Mouse (Mus musculus): ENCODE results near the gene Glp1r. TPM values are rescaled to one million over a fixed set of nuclear protein-coding genes. Genes with fewer than 3 reads are reported as not detected.

Glp1r gene
- polyA plus RNA-seq, 2 experiments = 0.05 TPM; not detected in 1

GRCm38 (mm10) chr17:30860606-30861005 lies 41.0 kb upstream of the Glp1r start:
- Histone ChIP-seq H3K9ac (ENCODE audit: low read depth, low read length, severe bottlenecking) (no peak overlapping the region), H3K27me3 (ENCODE audit: control insufficient read depth, insufficient read depth, low read length) (no peaks in the 10 kb centered on the region), H3K27ac (replicated peaks; ENCODE audit: low read depth, low read length) (no peak overlapping the region), H3K4me1 (ENCODE audit: control insufficient read depth, insufficient read depth, low read length) (peaks cover 4% of the 10 kb centered on the region; the same call in 1 of the 2 replicates), H3K4me3 (replicated peaks; ENCODE audit: low read length) (no peak overlapping the region), H3K9me3 (ENCODE audit: control insufficient read depth, low read length) (no peaks in the 10 kb centered on the region), H3K4me2 (replicated peaks; ENCODE audit: low read depth, low read length, severe bottlenecking) (no peak overlapping the region), H3K36me3 (ENCODE audit: control insufficient read depth, insufficient read depth, low read length) (no peaks in the 10 kb centered on the region)
- WGBS = 49% methylated on average over 7 of the region's 7 CpGs
- no peak for TF ChIP-seq POLR2A (IDR thresholded peaks at IDR 0.05; ENCODE audit: borderline replicate concordance, extremely low read depth, insufficient read depth, insufficient read length)
- ATAC-seq (ENCODE audit: low FRiP score, low read depth) (no peak), DNase-seq (ENCODE audit: low spot score) (peak; percentile 31)

GRCm38 (mm10) chr17:30866281-30866680 lies 35.3 kb upstream of the Glp1r start:
- H3K4me1 ChIP-seq (ENCODE audit: control insufficient read depth, insufficient read depth, low read length) = no peaks in the 10 kb centered on the region
- WGBS = 62% methylated on average over 8 of the region's 8 CpGs
- no peak overlapping the region for H3K9ac ChIP-seq (ENCODE audit: low read depth, low read length, severe bottlenecking)
- TF ChIP-seq POLR2A (IDR thresholded peaks at IDR 0.05; ENCODE audit: borderline replicate concordance, extremely low read depth, insufficient read depth, insufficient read length) = no peak
- H3K9me3 ChIP-seq (ENCODE audit: control insufficient read depth, low read length) = no peaks in the 10 kb centered on the region
- DNase-seq (ENCODE audit: low spot score) (no peak), ATAC-seq (ENCODE audit: low FRiP score, low read depth) (no peak)
- H3K4me2 ChIP-seq (replicated peaks; ENCODE audit: low read depth, low read length, severe bottlenecking) = no peak overlapping the region
- no peak overlapping the region for H3K4me3 ChIP-seq (replicated peaks; ENCODE audit: low read length)
- H3K36me3 ChIP-seq (ENCODE audit: control insufficient read depth, insufficient read depth, low read length) = no peaks in the 10 kb centered on the region
- H3K27me3 ChIP-seq (ENCODE audit: control insufficient read depth, insufficient read depth, low read length) = no peaks in the 10 kb centered on the region
- H3K27ac ChIP-seq (replicated peaks; ENCODE audit: low read depth, low read length) = no peak overlapping the region

GRCm38 (mm10) chr17:30866966-30867365 lies 34.7 kb upstream of the Glp1r start:
- Histone ChIP-seq H3K4me3 (replicated peaks; ENCODE audit: low read length) (no peak overlapping the region), H3K36me3 (ENCODE audit: control insufficient read depth, insufficient read depth, low read length) (no peaks in the 10 kb centered on the region), H3K27ac (replicated peaks; ENCODE audit: low read depth, low read length) (no peak overlapping the region), H3K9ac (ENCODE audit: low read depth, low read length, severe bottlenecking) (no peak overlapping the region), H3K27me3 (ENCODE audit: control insufficient read depth, insufficient read depth, low read length) (no peaks in the 10 kb centered on the region), H3K4me2 (replicated peaks; ENCODE audit: low read depth, low read length, severe bottlenecking) (no peak overlapping the region), H3K4me1 (ENCODE audit: control insufficient read depth, insufficient read depth, low read length) (no peaks in the 10 kb centered on the region), H3K9me3 (ENCODE audit: control insufficient read depth, low read length) (no peaks in the 10 kb centered on the region)
- 85% methylated on average over 9 of the region's 9 CpGs for WGBS
- no peak for ATAC-seq (ENCODE audit: low FRiP score, low read depth)
- no peak for TF ChIP-seq POLR2A (IDR thresholded peaks at IDR 0.05; ENCODE audit: borderline replicate concordance, extremely low read depth, insufficient read depth, insufficient read length)
- DNase-seq (ENCODE audit: low spot score) = no peak

- 37% methylated on average over 10 of the region's 10 CpGs for WGBS
- Histone ChIP-seq H3K9me3 (ENCODE audit: control insufficient read depth, low read length) (no peaks in the 10 kb centered on the region), H3K36me3 (ENCODE audit: control insufficient read depth, insufficient read depth, low read length) (no peaks in the 10 kb centered on the region), H3K27me3 (ENCODE audit: control insufficient read depth, insufficient read depth, low read length) (no peaks in the 10 kb centered on the region), H3K9ac (ENCODE audit: low read depth, low read length, severe bottlenecking) (no peak overlapping the region), H3K4me2 (replicated peaks; ENCODE audit: low read depth, low read length, severe bottlenecking) (no peak overlapping the region), H3K4me1 (ENCODE audit: control insufficient read depth, insufficient read depth, low read length) (no peaks in the 10 kb centered on the region), H3K4me3 (replicated peaks; ENCODE audit: low read length) (no peak overlapping the region), H3K27ac (replicated peaks; ENCODE audit: low read depth, low read length) (no peak overlapping the region)
- TF ChIP-seq POLR2A (IDR thresholded peaks at IDR 0.05; ENCODE audit: borderline replicate concordance, extremely low read depth, insufficient read depth, insufficient read length) = no peak
- ATAC-seq (ENCODE audit: low FRiP score, low read depth) (no peak), DNase-seq (ENCODE audit: low spot score) (no peak)
These were observed 30.6 kb upstream of the Glp1r start for GRCm38 (mm10) chr17:30871040-30871439.

GRCm38 (mm10) chr17:30874276-30874675 lies 27.3 kb upstream of the Glp1r start:
- no peak overlapping the region for H3K9ac ChIP-seq (ENCODE audit: low read depth, low read length, severe bottlenecking)
- H3K4me3 ChIP-seq (replicated peaks; ENCODE audit: low read length) = no peak overlapping the region
- 58% methylated on average over 15 of the region's 15 CpGs for WGBS
- H3K4me1 ChIP-seq (ENCODE audit: control insufficient read depth, insufficient read depth, low read length) = no peaks in the 10 kb centered on the region
- TF ChIP-seq POLR2A (IDR thresholded peaks at IDR 0.05; ENCODE audit: borderline replicate concordance, extremely low read depth, insufficient read depth, insufficient read length) = no peak
- DNase-seq (ENCODE audit: low spot score) (no peak), ATAC-seq (ENCODE audit: low FRiP score, low read depth) (no peak)
- H3K36me3 ChIP-seq (ENCODE audit: control insufficient read depth, insufficient read depth, low read length) = no peaks in the 10 kb centered on the region
- no peaks in the 10 kb centered on the region for H3K9me3 ChIP-seq (ENCODE audit: control insufficient read depth, low read length)
- no peak overlapping the region for H3K4me2 ChIP-seq (replicated peaks; ENCODE audit: low read depth, low read length, severe bottlenecking)
- no peaks in the 10 kb centered on the region for H3K27me3 ChIP-seq (ENCODE audit: control insufficient read depth, insufficient read depth, low read length)
- H3K27ac ChIP-seq (replicated peaks; ENCODE audit: low read depth, low read length) = no peak overlapping the region

- DNase-seq (ENCODE audit: low spot score) (no peak), ATAC-seq (ENCODE audit: low FRiP score, low read depth) (no peak)
- TF ChIP-seq POLR2A (IDR thresholded peaks at IDR 0.05; ENCODE audit: borderline replicate concordance, extremely low read depth, insufficient read depth, insufficient read length) = no peak
- 77% methylated on average over 7 of the region's 7 CpGs for WGBS
- Histone ChIP-seq H3K9me3 (ENCODE audit: control insufficient read depth, low read length) (no peaks in the 10 kb centered on the region), H3K27ac (replicated peaks; ENCODE audit: low read depth, low read length) (no peak overlapping the region), H3K36me3 (ENCODE audit: control insufficient read depth, insufficient read depth, low read length) (no peaks in the 10 kb centered on the region), H3K27me3 (ENCODE audit: control insufficient read depth, insufficient read depth, low read length) (0 out of 2 replicates have a peak, but pooled peaks cover 3% of the 10 kb centered on the region), H3K4me1 (ENCODE audit: control insufficient read depth, insufficient read depth, low read length) (no peaks in the 10 kb centered on the region), H3K9ac (ENCODE audit: low read depth, low read length, severe bottlenecking) (no peak overlapping the region), H3K4me3 (replicated peaks; ENCODE audit: low read length) (no peak overlapping the region), H3K4me2 (replicated peaks; ENCODE audit: low read depth, low read length, severe bottlenecking) (no peak overlapping the region)
These were observed 24.2 kb upstream of the Glp1r start for GRCm38 (mm10) chr17:30877456-30877855.

Data from limb, embryonic 14.5 days (tissue).